Mouse (Mus musculus): ENCODE results near the gene Pygb.

The Pygb gene

DNA sequence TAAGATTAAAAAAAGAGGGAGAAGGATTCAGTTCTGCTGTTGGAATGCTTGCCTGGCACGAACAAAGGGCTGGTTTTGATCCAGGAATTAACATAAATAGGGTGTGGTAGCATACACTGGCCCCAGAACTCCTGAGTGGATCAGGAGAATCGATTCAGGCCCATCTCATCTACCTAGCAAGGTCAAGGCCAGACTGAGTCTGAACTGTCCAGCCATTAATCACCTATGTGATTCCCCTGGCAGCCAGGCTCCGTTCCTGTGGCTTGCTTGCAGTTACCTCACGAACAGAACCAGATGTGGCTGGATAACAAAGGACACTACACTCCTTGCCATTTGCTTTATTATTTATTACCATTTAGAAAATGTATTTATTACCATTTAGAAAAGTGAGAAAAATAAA is 6.8 kb downstream of the Pygb start:
- no peak for DNase-seq (ENCODE audit: low spot score in 2 of 2)

DNA sequence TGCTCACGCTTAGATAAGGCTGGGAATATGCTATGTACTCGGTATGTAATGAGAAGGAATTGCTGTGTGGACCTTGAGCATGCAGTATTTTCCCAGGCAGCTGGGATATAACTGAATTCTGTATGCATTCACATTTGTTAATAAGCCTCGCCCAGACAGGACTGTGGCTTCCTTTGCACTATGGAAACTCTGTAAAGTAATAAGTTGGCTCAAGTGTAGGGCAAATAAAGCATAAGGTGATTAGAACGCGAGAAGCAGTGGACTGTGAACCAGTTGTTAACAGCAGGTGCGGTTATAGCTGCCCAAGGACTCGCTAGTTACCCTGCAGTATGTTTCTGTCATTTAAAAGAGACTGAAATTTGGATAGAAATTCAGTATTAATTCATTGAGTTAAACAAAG is 11.5 kb downstream of the Pygb start:
- no peak for DNase-seq (ENCODE audit: low spot score in 2 of 2)

DNA sequence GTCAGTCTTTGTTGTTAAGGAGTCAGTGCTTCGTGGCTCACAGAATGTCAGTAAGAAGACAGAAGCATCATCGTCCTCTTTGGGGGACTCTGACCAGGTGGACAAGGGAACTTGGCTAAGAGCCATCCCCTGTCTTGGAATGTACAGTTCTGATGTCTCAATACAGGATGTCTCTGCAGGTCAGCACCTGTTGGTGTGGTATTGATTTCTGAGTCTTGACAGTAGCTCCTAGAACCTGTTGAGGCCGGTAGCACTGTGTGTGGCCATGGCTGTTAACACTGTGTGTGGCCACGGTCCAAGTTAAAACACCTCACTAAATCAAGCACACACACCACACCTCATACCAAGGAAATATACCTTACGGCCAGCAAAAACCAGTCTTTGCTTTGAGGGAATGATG is 14.1 kb downstream of the Pygb start:
- DNase-seq (ENCODE audit: low spot score in 2 of 2), result no peak

DNA sequence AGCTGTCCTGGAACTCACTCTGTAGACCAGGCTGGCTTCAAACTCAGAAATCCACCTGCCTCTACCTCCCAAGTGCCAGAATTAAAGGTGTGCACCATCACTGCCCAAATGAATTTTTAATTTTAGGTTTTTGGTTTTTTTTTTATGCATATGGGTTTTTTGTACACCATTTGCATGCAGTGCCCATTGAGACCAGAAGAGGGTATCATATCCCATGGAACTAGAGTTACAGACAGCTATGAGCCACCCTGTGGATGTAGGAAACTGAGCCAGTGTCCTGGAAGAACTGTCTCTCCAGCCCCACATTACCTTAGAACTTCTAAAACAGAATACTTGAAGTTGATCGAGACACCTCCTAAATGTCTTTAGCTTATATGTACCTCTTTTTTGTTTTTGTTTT is 16.5 kb downstream of the Pygb start:
- DNase-seq (ENCODE audit: low spot score in 2 of 2), result no peak

DNA sequence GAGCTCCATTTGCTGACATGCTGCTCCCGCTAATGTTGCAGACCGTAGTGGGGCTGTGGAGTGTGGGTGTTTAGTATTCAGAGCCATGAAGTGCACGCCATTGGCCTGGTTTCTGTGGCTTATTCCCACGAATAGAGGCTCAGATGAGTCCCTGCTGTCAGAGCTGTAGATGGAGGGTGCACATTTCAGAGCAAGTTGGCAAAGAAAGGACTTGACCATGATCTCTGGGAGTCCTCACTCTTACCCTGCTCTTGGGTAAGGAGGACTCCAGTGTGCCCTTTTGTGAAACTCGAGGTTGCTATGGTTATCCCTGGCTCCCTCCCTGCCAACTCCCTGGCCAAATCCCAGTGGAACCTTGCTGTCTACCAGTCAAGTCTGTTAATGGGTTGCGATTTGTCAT is 21.8 kb downstream of the Pygb start:
- DNase-seq (ENCODE audit: low spot score in 2 of 2), result no peak

DNA sequence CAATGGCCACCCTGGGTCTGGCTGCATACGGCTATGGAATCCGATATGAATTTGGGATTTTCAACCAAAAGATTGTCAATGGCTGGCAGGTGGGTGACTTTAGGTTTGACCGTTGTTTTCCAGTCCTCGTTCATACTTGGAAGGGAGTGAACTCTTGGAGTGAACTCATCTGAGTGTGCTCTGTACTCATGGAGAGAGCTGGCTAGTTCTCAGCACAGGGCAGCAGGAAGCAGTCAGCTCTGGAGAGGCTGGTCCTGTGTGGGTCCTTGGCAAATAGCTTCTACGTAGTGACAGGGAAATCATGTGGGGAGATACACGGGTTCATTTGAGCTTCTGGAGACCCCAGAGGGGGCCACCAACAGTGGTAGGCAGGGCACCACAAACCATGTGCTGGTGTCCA is 22.3 kb downstream of the Pygb start:
- DNase-seq (ENCODE audit: low spot score in 2 of 2), result no peak

DNA sequence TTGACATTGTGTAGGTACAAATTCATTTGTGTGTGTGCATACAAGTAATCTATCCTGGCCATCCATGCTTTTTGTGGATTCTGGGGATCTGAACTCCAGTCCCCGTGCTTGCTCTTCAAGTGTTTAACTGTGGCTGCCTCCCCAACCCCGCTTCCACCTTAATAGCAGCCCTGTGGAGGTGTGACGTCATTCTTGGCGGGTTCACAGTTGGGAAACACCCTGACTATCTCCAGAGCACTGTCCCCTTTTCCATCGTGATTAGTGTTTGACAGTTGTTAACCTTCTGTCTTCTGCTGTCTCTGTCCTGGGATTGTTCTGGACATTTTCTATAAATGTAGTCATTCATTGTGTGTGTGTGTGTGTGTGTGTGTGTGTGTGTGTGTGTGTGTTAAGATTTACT is 24.1 kb downstream of the Pygb start:
- DNase-seq (ENCODE audit: low spot score in 2 of 2), result no peak

DNA sequence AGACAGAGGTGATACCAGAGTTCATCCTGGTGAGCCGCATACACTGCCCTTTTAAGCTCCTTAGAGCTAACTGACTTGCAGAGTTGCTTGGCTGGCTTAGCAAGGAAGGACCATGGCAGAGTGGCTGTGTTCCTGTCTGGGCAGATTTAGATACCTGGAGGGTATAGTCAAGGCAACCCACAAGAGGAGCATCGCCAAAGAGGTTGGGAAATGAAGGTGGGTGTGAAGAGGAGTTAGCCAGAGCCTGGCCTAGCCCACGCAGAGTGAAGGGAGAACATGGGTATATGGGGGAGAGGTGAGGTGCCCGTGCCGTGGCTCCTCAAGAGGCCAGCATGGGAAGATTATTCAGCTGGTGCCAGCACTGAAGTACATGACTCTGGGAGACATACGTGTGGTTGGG is 26.3 kb downstream of the Pygb start:
- DNase-seq (ENCODE audit: low spot score in 2 of 2), result no peak

DNA sequence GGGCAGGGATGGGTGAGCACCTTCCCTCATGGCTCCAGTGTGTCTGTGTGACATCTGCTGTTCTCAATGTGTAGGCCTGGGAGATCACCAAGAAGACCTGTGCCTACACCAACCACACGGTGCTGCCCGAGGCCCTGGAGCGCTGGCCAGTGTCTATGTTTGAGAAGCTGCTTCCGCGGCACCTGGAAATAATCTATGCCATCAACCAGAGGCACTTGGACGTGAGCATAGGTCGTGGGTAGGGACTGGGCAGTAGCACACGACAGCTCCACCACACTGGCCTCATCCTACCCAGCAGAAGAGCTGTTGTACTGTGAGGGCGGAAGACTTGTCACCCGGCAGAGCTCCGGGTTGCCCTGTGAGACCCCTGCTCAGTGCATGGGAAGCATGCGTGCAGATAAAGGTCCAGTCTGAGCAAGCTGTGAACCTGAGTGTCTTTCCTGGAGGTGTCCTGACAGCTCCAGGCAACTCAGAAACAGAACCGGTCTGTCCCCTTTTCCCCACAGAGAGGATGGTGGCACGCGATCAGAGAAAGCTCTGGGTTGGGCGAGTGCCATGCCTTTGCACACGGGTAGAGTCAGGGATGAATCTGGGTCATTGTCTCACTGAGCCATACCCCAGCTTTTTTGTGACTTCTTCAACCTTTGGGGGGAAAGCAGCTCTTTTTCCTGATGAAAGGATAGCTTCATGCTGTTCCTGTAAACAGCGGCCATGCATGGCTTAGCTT is 30.3 kb downstream of the Pygb start:
- DNase-seq (ENCODE audit: low spot score in 2 of 2), result no peak

DNA sequence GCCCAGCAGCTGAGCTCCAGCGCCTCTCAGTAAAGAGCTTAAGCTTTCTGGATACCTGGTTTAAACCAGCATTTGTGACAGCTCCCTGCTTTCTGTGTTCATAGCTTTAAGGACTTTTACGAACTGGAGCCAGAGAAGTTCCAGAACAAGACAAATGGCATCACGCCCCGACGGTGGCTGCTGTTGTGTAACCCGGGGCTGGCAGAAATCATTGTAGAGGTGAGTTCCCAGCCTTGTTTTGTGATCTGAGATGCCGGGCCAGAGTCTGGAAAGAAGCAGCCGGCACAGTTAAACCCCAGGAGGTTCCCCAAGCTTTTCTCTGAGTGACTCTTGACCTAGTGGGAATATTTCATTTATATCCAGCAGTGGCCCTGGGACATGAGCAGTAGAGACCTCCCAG is 32.2 kb downstream of the Pygb start:
- no peak for DNase-seq (ENCODE audit: low spot score in 2 of 2)

DNA sequence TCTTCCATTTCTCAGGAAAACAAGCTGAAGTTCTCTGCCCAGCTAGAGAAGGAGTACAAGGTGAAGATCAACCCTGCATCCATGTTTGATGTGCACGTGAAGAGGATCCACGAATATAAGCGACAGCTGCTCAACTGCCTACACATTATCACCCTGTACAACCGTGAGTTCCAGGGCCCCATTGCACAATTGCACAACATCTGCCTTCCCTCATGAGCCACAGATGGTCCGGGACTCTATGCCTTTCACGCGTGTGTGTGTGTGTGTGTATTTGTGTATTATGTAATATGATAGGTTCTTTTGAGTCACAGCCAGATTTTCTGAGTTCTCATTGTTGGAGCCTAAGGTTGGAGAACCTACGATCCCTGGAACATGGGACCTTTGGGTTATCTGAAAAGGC is 34.2 kb downstream of the Pygb start:
- DNase-seq (ENCODE audit: low spot score in 2 of 2), result no peak

DNA sequence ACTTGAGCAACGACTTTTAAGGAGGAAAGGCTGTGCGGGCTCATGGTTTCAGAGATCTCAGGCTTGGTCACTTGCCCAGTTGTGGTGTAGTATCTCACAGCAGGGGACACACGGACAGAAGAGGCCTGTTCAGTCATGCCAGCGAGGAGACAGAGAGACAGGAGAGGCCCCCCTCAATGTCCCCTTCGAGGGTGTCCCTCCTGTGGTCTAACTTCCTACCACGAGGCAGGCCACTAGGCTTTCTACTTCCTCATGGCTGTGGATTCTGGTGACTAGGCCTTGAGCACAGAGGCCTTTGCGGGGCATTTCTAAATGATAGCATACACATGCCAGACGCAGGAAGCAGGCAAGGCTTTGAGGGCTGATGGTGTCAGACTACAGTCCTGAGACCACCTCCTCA is 36.5 kb downstream of the Pygb start:
- DNase-seq (ENCODE audit: low spot score in 2 of 2), result no peak

DNA sequence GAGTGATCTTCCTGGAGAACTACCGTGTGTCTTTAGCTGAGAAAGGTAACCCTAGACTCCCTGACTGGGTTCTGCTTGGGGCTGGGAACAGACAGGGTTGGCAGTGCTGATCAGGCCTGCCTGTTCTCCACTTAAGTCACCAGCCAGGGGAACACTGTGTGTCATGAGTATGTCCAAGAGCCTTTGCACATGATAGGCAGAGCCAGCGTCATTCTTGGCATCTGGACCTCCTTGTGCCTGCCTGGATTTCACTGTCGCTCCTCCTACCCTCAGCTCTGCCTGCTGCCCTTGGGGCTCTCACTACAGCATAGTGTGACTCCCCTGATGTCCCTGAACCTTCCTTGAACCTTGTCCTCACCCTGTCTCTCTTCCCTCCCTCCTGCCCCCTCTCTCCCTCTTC is 39.9 kb downstream of the Pygb start:
- DNase-seq (ENCODE audit: low spot score in 2 of 2), result no peak

DNA sequence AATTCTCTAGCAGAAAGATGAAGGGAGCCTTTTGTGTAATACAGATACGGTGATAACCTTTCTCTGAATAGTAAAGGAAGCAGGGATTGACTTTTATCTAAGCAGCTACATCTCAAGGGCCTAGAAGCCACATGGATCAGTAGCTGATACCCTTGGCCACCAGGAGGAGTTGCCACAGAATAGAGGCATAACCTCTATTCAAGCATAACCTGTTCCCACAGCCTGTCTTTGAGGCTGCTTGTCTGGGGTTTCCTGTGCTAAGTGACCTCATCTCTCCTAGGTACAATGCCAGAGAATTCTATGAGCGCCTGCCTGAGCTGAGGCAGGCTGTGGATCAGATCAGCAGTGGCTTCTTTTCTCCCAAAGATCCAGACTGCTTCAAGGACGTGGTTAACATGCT is 41.6 kb downstream of the Pygb start:
- DNase-seq (ENCODE audit: low spot score in 2 of 2), result no peak

DNA sequence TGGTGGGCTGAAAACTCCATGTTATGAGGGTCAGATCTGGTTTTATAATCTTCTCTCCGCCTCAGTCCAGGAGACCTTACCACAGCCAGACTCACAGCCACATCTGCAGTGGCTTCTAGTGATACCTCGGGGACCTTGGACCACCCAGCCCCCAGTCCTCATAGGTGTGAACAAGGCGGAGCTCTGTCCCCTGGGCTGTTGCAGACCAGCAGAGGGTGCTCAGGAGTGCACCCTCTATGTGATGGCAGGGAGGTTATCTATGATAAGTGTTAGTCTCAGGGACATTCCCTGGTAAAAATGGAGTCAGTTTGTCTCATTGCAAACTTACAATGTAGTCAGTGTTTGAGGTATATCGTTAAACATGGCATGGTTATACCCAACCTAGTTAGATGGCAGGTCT is 42.1 kb downstream of the Pygb start:
- DNase-seq (ENCODE audit: low spot score in 2 of 2), result no peak

DNA sequence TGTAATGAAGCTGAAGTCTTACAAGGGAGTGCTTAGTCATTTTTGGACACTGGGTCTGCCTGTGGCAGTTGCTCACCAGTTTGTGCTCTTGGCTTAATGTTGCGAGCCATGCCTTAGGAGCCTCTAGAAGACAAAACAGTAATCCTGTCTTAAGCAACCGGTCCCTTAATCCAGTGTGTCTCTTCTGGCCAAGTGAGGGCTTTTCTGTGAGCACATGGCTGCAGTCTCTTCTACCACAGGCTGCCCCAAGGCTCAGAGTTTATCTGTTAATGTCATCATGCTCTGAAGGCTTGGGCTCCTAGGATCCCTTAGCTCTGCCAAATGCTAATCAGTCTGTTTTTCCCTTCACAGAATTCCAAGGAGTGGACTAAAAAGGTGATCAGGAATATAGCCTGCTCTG is 43.5 kb downstream of the Pygb start:
- DNase-seq (ENCODE audit: low spot score in 2 of 2), result no peak

DNA sequence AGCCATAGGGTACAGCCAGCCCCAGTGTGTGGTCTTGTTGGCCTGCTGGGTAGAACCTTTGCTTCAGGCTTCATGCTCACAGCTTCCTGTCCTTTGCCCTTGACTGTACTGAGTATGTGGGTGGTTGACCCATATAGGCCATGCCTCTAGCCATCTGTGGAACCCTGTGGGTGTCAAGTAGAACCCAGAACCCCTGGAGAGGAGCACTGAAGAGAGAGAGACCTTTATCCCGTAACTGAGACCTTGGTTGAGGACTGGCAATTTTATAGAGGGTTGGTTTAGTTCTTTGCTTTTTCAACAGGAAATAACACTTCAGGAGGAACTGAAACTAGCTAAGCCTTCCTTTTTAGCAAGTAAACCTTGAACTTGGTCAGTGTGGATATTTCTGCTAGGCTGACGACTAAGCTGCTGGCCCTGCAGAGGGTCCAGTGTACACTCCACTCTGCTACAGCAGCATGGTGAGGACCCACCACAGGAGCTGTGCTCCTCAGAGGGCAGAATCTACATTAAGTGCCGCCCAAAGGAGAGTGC is 44.4 kb downstream of the Pygb start:
- no peak for DNase-seq (ENCODE audit: low spot score in 2 of 2)

DNA sequence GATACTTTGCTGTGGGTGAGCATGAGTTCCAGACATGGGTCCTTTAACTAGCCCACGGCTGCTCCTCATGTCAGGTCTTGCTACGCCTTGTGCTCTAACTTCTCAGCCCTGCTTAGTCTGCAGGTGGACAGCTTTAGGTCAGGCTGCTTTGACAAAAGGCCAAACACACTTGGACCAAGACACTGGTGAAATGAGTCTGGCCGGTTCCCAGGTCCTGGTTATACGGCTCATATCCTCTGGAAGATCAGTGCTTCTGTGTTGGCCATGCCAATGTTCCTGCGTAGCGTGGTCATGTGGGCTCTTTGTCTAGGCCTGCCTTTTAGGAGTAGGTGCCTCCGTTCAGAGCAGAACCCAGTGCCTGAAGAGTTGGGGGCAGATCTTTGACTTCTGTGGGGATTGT is 45.5 kb downstream of the Pygb start:
- DNase-seq (ENCODE audit: low spot score in 2 of 2), result no peak

DNA sequence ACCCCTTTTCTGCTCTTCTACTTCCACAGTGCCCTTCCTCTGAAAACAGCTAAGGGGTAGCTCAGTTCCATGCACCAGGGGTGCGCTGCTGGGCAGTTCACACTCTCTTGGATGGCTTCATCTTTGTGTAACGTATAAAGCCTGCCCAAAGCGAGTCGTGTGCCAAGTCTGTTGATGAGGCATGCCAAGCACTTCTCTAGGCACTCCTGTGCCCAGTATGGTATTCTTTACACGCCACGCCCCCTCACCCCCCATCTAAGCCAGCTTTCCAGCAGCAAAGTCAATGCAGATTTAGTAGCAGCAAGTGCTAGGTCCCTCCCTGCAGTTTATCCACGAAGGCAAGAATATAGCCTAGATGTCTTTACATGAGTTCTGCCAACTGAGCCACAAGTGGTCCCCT is 48.1 kb downstream of the Pygb start:
- no peak for DNase-seq (ENCODE audit: low spot score in 2 of 2)

DNA sequence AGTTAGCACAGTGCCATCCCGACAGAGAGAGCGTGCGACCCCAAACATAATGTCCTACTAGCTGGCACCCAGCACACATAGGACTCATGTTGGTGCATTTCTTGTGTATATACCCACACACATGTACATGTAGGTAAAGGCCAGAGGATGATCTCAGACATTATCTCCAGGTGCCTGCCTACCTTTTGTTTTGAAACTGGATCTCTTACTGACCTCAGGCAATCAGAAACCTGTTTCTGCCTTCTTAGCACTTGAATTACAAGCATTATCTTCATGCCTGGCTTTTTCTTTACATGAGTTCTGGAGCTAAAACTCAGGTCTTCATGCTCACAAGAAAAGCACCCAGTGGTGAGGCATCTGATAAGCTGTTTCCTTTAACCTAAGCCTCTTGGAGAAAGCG is 49.4 kb downstream of the Pygb start:
- no peak for DNase-seq (ENCODE audit: low spot score in 2 of 2)

DNA sequence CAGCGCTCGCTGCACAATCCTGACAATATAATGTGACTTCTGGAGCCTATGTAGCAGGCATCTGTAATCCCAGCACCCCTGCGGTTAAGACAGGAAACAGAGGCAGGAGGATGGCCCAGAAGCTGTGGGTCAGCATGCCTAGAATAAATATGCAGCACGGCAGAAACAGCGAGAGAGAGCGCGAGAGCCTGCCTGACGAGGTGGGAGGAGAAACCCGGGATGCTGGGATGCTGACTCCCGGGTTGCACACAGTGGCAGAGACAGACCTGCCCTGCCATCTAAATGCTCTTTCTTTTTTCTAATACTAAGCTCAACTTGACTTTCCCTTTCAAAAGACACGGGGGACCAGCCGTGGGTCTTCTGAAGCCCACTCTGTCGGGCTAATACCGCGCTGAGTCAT is 50.4 kb downstream of the Pygb start:
- DNase-seq (ENCODE audit: low spot score in 2 of 2), result no peak

DNA sequence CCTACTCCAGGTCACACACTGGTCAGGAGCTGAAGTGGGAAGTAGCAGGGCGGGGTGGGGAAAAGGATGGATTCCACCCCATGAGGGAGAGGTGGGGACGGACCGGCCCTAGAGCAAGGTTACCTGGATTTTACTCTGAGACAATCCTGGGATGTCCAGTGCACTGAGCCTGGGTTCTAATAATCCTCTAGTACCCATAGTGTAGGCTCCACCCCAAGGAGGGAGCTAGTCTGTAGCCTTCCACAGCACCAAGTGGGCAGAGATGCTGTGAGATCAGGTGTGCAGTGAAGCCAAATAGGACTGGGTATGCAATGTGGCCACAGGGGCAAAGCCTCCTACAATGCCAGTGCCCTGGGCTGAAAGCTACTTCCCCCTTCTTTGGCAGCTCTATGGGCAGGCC is 51.2 kb downstream of the Pygb start:
- DNase-seq (ENCODE audit: low spot score in 2 of 2), result no peak

DNA sequence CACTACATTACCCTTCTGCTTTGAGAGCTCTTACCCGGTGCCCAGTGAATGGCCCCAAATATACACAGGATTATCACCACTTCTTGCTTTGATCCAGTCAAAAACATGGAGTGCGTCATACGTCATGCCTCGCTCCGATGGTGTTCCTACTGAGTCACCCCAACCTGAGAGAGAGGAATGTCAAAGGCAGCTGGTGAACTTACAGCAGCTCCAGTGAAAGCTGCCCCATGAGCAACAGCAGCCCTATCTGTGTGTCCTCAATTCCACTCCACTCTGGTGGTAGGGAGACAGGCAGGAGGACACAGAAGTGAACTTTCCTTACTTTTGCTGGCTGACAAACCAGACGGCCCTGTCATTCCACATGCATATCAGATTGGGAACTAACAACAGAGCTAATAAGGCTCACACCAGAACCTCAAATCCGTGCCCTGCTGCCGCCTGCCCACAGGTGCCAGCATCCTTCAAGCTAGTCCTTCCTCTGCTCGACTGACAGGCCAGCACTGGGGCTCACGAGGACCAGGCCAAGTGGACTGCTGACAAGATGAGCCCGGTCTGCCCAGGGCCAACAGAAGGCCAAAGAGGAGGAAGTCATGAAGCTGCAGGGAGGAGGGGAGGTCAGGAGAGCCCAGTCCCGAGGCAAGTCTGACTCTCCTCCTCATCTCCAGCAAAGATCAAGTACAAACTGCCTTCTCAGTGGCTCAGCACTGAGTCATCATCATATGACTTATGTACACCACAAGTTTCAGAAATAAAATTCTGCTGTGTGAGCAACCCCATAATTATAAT is 53.3 kb downstream of the Pygb start:
- no peak for DNase-seq (ENCODE audit: low spot score in 2 of 2)

Measured in right cerebral cortex, postnatal 36 days (tissue).